Mouse (Mus musculus) cerebellum, adult 18-20 months (tissue): ENCODE measurements at regions not wholly inside any gene's neighbourhood (a gene's known extent, or its start where the extent isn't known, plus 50 kb on each side); places are given as distances from the start of the nearest gene placed in this dataset.
A peak's percentile ranks its signal among the peaks of the same experiment; 100 is the strongest.

Source experiments
- DNase-seq, 2 experiments: peaks; one replicate each; pipeline ENCODE4 v3.0.0; 2021

DNA sequence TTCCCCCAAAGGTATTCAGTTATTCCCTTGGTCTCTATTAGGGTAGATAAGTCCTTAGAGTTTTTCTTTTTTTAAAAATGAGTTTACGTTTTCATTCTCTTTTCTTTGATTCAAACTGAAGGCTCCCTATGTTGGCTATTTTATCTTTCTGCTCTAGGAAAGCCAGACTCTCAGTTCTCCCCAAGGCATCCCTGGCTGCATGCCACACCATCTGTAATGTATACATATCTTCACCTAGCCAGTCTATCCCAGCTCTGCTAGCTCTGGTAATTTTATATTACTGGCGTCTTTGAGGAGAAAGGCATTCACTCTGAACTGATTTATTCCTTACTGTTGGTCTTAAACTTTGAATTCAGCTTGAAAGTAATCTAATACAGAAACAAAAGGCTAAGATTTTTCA lies 65.2 kb upstream of the Cabcoco1 start:
- DNase-seq, result peak; percentile 10 to 13

DNA sequence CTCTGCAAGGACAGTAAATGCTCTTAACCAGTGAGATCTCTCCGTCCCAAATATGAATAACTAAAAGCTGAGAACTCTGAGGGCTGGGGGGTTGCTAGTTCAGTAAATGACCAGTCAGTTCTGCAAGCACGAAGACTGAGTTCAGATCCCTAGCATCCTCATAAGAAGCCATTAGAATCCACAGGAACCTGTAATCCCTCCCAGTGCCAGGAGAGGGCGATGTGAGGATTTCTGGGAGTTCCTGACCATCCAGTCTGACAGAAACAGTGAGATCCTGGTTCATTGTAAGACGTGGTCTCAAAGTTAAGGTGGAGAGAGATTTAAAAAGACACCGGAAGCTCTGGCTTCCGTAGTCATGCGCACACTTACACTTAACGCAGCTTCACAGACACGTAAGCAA lies 70.2 kb upstream of the Cabcoco1 start:
- no peak for DNase-seq

DNA sequence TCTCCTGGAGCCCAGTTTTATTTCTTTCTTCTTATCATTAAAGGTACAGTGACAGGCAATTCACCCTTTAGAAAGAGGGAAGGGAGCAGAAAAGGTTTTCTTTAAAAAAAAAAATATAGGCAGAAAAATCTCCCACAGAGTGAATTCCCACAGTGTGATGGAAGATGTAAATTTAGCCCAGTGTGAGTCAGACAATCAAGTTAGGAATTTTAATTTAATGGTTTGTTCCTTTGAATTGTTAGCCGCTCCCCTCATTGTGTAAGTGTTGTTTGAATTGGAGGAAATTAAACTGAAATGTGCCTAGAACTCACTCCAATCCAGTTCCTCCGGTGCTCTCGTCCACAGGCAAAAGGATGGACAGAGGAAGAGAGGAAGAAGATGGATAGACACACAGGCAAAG lies 71.0 kb upstream of the Cabcoco1 start:
- DNase-seq, result no peak

DNA sequence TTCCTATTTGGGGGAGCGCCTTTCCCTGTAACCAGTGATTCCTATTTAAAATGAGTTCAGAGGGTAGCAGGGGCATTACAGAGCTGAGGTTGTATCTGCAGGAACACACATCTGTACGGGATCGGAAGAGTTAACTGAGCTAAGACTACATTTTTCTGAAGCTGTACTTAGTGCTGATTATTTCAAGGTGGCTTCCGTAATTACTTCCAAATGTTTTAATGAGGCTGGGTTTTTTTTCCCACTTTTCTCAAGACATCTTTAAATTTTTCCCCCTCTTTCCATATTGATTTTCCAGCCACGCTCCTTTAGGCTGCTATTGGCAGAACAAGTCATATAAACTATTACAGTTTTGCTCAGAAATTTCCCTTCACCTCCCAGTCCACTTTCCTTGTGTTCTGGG lies 82.1 kb upstream of the Cabcoco1 start:
- no peak for DNase-seq

DNA sequence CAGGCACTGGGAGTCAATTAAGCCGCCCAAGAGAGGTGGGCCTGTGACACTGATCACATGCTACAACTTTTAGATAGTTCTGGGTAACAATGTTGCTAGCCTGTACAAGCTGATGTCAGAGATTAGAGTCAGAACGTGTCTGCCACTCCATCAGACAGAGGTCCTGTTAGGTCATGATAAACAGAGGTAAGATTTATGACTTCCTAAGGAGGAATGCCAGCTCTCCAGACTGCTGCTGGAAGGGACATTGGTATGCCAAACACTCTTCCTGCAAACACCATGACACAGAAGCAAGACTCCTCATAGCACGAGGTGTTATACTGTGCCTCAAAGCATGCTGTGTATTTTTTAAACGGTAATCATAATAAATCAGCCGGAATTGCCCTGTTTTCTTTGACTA lies 83.6 kb upstream of the Cabcoco1 start:
- DNase-seq, result no peak

DNA sequence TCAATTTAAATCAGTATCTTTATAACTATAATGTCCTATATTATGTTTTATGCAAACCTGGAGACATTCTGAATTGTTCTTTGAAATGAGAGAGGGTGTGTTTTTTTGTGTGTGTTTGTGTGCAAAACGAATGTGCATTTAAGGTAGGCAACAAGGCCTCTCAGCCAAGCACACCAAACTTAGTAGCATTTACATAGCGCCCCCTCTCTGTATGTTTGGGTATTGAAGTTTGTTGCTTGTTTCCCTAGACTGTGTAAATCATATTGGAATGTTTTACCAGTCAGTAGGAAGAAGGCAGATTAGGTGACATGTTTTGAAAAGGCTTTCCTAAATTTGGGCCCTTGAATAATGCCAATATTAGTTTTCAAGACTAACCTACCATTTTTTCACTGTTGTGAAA lies 84.1 kb upstream of the Cabcoco1 start:
- no peak for DNase-seq

DNA sequence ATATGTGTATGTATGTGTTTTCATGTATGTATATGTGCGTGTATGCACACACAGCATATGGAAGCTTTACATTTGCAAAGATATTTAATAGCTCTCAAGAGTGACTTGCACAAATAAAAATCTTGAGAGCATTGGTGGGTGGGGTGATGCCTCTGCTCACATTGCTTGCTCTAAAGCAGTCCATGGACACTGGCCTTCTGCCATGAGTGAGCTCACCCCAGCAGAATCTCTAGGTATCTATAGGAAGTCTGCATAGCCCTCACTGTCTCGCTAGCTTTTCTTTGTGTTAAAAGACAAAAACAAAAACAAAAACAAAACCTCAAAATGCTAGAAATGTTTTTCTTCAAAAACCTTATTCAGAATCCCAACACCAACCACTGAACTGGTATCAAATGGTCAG lies 87.8 kb upstream of the Cabcoco1 start:
- DNase-seq, result no peak

DNA sequence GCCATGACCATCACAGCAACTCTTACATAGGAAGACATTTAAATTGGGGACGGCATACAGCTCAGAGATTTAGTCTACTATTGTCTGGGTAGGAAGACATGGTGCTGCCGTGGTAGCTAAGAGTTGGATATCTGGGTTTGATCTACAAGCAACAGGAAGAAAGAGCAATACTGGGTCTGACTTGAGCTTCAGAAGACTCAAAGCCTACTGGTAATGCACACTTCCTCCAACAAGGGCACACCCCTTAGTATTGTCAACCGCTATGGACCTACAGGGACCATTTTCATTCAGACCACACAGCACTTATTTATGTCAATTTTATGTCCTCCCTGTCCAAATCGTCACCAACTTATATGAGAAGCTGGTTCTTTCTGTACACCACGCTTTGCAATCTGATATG lies 90.3 kb upstream of the Tmem26 start:
- DNase-seq, result no peak

DNA sequence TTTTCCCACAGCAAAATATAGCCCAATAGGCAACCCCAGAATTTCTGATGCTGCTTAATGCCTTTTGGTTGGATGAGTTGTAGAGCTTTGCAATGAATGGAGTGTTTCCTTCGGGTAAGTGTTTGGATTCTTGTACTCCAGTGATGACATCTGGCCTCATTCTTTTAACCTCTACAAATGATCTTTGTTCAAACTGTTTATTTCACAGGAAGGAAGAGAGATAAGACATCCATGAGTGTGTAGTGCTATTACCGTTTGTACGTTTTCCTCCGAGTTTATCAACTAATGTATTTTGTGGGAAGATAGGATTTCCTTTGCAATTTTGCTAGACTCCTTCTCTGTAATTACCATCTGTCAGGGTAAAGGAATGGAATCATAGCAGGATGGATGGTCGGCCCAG lies 70.7 kb upstream of the Tmem26 start:
- no peak for DNase-seq

DNA sequence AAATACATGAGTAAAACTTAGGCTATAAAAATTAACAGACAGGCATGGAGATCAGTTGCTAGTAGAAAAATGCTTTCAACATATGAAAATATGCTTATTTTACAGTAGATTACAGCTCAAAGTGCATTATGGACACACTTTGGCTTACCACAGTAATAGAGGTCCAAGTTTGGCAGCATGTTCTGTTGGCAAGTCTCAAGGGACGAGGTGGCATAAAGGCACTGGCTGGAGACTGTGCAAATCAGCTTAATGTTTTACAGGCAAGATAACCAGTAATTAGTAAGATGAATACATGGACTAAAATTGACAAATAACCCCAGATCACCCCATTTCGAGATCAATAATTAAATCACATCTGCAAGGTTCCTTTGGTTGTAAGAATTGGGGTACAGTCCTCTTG lies 68.0 kb upstream of the Tmem26 start:
- DNase-seq, result no peak

DNA sequence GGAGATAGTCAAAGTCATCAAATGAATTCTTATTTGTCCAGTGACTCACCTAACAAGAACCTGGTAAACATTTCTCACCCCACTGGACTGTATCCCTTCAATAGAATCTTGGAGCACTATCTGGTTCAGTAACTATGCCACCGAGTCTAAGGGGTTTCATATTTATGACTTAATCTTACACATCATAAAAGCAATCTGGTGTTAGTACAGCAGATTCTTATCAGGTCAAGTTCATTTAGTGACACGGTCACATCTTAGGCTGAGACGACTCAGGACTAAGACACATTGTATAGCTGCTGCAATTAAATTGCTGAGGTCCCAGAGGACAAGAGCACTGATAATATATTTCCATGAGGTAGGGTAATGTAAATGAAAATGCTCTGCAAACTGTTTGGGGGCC lies 57.4 kb upstream of the Tmem26 start:
- no peak for DNase-seq

DNA sequence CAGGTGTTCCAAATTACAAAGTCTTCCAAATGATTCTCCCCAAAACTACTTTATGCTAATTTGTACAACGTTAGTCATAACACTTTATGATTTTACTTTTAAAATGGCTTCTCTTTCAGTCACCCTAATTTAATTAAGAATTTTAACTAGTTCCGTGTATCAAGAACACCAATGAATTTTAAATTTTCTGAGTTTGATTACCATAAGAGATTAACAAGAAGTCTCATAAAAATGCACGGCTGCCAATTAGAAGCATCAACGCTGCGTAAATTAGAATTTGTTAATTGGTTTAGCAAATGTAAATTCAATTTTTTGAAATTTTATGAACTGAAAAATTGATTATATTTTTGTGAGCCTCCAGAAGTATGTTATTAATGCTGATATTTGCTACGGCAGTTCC lies 54.1 kb upstream of the Tmem26 start:
- DNase-seq, result no peak

DNA sequence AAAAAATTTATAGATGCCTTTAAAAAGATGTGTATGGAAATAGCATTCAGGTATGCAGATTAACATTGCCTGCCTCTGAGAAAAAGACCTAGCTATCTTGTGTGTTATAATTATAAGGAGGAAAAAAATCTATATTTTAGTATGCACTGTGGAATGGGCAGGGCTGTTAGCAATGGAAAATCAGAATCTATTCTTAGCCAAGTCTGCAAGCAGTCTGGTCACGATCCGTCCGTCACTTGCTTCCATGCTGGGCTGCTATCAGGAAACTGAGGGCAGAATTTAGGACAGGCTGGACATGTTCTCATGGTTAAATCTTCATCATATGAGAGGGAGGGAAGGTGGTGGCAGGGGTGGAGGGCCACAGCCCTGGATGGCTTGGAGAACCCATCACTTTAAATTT lies 53.5 kb upstream of the Tmem26 start:
- DNase-seq, result no peak

DNA sequence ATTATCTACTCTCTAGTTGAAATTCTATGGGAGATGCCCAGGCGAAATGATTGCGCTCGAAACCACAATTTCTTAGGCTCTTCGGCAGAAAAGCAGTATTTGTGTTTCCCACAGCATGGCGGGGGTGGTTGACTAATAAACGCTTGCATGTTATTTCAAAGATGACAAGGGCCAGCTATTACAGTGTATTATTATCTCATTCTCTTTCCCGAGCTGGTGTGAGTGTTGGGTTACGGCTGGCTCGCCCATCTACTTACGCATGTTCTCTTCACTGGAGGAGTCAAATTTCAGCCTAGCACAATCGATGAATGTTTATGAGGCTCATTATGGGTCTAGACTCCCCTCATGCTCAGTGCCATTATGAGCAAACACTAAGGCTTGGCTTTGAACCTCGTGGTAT lies 51.2 kb upstream of the Tmem26 start:
- DNase-seq, result no peak

DNA sequence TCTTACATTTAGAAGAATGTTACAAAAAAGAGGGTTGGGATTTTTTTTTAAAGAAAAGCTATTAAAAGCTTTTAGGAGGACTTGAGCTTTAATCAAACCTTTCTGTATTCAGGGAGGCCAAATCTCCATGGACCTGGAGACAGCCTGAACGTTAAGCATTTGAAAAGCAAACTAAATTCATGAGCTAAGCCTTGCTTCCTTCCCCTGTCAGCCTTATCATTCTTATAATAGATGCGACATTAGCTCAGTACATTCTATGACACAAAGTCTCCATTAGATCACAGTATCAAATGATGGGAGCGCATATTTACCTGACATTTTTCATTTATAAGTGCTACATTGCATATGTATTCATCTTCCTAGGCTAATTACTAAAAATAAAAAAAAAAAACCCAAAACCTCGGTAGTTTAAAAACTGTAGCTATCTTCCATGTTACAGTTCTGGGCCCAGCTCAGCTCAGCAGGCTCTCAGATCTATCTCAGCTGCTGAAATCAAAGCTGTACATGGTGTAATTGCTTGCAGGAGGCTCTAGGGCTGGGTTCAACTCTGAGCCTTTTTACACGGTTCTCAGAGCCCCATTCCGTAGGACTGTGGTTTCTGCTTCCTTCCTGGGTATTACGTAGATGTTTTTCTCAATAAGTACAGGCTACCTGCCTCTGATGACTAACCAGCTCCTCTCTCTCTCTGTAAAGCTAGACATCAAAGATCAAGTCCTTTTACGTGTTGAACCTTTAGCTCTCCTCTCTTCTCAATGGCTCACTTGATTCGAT lies 50.2 kb upstream of the Tmem26 start:
- DNase-seq, result no peak
